Mouse (Mus musculus) left cerebral cortex, adult 18-20 months (tissue): ENCODE data around the gene Ankmy1. TPM values are rescaled to one million over a fixed set of nuclear protein-coding genes. Genes with fewer than 3 reads are reported as not detected.
A peak's percentile ranks its signal among the peaks of the same experiment; 100 is the strongest.

ENCODE experiments used
- DNase-seq, 2 experiments: peaks; one replicate each; pipeline ENCODE4 v3.0.0; 2021 to 2022; ENCODE audit warnings: low spot score in 2 of 2, mixed read lengths in 1 of 2
- total RNA-seq, 2 experiments: library from RNA; stranded (reverse); gene quantifications; 2 replicates each; pipeline ENCODE4 v1.2.3; 2021

Ankmy1 gene
- total RNA-seq, 2 experiments from 2014 or later = 0.40 to 0.53 TPM

- DNase-seq = no peak
Measured at GRCm38 (mm10) chr1:92912286-92912685, 9.6 kb upstream of the Ankmy1 start.

DNA sequence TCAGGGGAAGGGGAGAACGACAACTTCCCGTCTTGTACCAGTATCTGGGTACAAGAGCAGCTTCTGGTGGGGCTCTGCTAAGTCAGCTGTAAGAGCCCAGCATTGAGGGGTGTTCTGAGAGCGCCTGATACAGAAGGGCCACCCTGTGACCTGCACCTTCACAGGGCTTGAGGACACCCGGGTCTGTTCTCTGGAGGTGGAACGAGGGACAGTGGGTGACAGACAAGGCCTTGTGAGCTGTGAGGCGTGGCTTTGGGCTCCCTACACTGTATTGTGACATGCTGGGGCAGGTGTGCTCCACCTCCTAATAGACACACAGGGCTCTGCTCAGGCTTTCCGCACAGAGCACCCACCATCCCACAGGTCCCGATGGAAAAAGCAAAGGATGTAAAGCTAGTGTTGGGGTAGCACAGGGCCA, 9.0 kb upstream of the Ankmy1 start:
- DNase-seq = no peak

DNA sequence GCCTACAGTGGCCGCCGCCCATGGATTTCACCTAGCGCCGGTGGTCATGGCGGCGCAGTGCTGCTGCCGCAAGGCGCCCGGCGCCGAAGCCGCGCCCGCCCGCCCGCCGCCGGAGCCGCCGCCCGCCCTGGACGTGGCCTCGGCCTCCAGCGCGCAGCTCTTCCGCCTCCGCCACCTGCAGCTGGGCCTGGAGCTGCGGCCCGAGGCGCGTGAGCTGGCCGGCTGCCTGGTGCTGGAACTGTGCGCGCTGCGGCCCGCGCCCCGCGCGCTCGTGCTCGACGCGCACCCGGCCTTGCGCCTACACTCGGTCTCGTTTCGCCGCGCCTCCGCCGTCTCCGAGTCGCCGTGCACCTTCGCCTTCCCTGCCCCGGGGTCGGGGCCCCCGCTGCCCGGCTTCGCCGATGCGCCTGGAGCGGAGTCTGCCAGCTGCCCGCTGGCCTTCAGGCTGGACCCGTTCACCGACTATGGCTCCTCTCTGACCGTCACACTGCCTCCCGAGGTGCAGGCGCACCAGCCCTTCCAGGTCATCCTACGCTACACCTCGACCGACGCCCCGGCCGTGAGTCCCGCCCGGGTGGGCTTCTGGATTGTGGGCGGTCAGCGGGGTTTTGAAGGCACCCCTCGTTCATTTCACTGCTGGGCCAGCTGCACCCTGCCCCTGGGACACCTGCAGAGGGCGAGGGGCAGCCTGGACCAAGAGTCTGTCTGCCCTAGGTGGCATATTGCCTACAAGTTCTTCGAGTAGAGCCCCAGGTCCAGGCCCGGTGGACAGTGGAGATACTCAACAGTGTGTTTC, 8.4 kb upstream of the Ankmy1 start:
- DNase-seq = peak; percentile 67 to 84

DNA sequence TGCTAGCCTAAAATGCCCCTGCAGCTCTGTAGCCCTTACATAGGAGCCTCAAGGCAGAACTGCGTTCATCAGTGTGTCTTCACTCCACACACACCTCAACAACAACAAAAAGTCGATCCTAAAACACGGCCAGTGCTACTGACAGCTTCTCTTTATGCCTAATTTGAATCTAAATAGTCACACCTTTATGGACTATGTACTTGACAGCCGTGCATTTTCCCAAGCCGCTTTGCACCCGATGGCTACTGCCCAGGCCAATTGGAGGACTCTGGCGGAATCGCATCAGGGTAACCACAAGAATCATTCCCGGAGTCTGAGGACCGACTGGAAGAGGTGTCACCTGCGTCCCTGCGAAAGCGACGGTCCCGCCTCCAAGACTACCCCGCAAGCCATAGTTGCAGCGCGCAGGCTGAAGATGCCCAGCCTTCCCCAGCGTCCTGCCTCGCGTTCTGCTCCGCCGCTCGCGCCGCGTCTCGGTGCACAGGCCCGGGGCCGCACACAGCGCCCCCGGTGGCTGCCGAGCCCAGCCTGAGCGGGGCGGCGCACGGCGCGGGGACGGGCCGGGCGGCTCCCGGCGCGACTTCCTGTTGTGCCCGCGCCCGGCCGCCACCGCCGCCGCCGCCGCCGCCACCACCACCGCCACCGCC, 7.7 kb upstream of the Ankmy1 start, which contains the start of gene Rnpepl1:
Rnpepl1 (plus strand) TSS at position 545 of the 647 bp plus-strand sequence.
- peak; percentile 70 to 82 for DNase-seq

GRCm38 (mm10) chr1:92909068-92909467, 6.4 kb upstream of the Ankmy1 start:
- no peak for DNase-seq

GRCm38 (mm10) chr1:92908664-92909063, 6.0 kb upstream of the Ankmy1 start:
- no peak for DNase-seq

- no peak for DNase-seq
Measured at GRCm38 (mm10) chr1:92907632-92908360, 5.1 kb upstream of the Ankmy1 start.

DNA sequence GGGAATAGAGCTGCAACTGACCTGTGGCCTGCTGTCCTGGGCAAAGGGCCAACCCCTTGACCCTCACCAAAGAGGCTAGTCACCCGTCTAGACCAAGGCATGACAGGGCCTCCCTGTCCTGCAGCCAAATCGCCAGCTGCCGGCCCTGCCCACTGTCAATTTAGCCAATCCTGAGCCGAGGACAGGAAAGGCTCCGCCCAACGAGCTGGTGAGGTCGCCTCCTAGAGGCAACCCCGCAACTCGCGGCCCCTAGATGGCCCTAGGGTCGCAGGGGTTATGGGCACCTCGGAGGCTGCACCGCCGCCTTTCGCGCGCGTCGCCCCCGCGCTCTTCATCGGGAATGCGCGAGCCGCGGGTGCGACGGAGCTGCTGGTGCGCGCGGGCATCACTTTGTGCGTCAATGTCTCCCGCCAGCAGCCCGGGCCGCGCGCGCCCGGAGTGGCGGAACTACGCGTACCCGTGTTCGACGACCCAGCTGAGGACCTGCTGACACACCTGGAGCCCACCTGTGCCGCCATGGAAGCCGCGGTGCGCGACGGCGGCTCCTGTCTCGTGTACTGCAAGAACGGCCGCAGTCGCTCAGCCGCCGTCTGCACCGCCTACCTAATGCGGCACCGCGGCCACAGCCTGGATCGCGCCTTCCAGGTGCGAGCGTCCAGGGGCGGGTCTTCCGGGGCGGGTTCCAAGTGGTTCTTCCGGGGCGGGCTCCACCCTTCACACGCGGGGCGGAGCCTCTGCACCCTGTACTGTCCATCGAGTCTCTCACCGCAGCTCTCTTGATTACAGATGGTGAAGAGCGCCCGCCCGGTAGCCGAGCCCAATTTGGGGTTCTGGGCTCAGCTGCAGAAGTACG, 4.3 kb upstream of the Ankmy1 start, which contains the start of gene Dusp28:
Dusp28 (plus strand) TSS at position 203 of the 853 bp plus-strand sequence.
- peak; percentile 78 to 85 for DNase-seq

DNA sequence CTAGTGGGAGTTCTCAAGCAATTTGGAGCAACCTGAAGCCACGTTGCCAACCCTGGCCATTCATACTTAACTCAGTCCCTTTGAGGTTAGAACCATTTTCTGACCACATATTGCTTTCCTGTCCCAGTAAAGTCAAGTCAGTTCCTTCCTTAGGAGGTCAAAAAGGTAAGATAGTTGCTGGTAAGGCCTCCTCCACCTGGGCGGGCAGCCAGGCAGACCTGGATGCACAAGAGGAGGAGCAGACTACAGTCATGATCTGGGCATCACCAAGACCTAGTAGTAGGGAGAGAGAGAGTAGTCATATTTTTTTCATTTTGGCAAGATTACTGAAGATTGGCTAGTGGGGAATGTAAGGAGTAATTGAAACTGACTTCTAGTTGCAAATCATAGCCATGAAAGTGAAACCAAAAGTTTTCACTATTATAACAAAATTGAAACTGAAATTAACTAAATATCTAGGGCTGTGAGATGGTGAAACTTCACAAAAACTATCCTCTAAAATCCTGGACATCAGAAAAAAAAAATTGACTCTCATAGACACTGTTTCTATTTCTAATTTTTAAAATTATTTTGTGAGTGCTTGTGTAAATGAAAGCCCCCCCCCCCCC, 3.1 kb upstream of the Ankmy1 start:
- no peak for DNase-seq

DNA sequence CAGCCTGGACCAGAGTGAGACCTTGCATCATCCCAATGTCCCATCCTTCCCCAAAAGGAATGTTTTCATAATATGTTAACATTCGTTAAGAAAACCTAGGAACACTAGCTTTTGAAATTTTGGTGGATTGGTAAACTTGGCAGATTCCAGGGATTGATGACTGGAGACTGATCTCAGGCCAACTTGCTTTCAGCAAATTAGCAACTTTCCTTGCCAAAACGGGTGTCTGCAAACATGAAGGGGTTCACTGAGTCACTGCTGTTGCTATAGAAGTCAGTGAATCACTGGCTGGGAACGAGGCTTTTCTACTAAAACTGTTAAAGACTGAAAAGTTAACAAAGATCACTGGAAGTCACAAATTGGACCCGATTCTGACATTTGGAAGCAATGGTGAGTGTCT, 921 bp upstream of the Ankmy1 start:
- DNase-seq = no peak

DNA sequence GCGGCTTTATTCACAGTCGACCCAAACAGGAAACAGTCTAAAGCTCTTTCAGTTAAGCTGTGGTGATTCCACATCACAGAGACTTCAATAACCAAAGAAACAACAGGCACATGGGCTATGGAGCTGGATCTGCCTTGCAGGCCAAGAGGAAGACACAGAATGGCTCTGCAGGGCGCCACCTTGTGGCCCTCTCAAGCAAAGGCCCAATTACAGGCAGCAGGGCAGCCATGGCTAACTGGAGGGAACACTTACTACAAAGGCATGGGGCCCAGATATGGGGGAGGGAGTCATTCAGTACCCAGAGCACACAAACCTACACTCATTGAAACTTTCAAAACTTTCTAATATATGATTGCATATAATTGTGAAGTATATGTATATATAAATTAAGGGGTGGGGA, 7.6 kb downstream of the Ankmy1 start:
- peak; percentile 85 to 86 for DNase-seq

DNA sequence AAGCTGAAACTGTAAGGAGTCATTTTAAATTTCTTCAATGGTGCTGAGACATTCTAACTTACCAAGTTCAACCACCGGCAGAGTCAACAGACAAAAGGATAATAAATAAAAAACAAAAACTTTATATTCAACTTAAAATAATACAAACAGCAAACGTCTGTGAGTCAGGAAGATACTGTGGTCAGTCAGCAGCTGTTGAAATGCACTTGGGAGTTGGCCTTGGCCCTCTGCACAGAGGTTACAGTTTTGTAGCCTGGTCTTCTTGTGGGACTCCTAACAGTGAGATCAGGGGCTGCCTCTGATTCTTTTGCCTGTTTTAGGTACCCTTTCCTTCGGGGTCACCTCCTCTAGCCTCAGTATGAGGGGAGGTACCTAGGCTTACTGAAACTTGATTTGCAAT, 8.8 kb downstream of the Ankmy1 start:
- no peak for DNase-seq

GRCm38 (mm10) chr1:92892791-92893190, 9.9 kb downstream of the Ankmy1 start:
- DNase-seq = no peak

- no peak for DNase-seq
Measured at GRCm38 (mm10) chr1:92888901-92889655, 13.6 kb downstream of the Ankmy1 start.

GRCm38 (mm10) chr1:92881982-92882381, 20.7 kb downstream of the Ankmy1 start:
- no peak for DNase-seq

DNA sequence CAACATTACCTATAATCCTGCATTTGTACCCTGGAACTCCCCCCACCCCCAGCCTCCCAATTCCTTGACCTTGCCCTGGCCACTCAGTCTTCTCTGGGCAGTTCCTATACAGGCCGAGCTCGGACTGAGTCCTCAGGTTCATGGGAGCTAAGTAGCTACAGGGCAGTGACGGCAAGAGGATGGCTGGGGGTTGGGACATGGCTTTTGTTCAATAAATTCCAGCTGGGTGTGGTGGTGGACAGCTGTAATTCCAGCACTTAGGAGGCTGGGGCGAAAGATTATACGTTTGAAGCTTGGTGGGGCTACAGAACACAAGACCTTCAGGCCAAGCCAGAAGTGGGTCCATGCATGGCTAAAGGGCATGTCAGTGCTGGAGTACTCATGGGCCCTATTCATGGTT, 22.6 kb downstream of the Ankmy1 start:
- no peak for DNase-seq

DNA sequence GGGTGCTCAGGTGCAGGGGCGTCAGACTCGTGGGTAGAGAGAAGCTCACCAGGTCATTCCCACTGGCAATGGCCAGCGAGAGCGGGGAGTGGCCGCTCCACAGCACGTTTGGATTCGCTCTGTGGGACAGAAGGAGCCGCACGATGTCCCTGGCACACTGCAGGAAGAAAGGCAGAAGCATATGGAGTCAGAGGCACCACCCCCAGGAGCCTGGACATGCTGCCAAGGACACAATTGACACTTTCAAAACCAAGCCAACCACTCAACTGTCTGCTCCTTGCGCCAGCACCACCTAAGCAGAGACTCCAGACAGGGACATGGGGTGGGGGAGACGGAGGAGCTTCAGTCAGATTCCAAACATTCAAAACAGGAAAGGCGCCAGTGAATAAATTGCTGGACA, 23.4 kb downstream of the Ankmy1 start:
- DNase-seq = peak; percentile 65 to 77

DNA sequence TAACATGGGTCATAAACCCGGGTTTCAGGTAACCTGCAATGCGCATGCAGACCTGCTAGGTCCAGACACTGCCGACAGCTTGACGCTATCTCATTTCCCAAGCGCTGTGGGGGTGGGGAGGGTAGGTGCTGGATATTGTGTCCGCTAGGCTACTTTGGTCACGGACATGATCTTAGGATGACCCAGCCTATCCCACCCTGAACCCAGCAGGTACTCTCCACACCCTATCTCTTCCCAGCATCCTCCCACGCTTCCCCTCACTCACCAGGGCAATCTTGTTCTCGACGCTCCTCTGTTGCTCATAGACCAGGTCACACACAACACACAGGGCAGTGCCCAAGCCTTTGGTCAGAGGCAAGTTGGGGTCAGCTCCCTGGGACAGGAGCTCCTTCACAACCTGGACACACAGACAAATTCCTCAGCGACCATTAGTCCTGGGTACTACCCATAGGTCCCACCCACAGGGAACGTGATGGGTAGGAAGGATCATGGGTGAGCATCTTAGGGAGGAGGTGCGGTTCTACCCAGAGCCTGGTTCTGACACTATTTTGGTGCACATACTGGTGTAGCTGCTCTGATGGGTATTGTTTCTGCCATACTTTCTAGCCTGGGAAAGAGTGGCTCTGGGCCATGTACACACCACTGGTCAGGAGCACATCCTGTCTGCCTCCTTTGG, 24.5 kb downstream of the Ankmy1 start:
- DNase-seq = no peak

GRCm38 (mm10) chr1:92877431-92877978, 25.2 kb downstream of the Ankmy1 start:
- no peak for DNase-seq
